Mouse (Mus musculus) heart, postnatal 4 days (tissue): ENCODE data around the gene Fam173b. TPM values are rescaled to one million over a fixed set of nuclear protein-coding genes. Genes with fewer than 3 reads are reported as not detected.

Source experiments
- DNase-seq: peaks from one replicate; pipeline ENCODE4 v3.0.0; 2021
- total RNA-seq, 2 experiments: library from RNA; stranded (reverse); gene quantifications; 2 replicates each; pipeline ENCODE4 v1.2.3; 2021

The Fam173b gene
- total RNA-seq, 2 experiments from 2014 or later: 17.1 to 18.6 TPM

DNA sequence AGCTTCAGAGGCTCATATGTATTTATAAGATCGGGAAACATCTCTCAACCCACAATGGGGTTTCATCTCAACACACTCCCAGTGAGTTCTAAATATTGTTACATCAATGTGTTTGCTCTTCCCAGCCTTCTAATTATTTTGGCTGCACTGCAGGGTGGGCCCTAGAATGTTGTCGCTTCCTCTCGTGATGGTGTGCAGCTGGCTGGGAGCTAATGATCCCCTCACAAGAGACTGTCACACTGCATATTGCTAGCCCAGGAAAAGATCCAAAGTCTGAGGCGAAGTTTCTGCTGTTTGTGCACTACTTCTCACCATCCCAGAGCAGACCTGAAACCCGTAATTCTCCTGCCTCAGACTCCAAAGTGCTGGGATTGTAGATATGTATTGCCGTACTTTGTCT, 45.6 kb downstream of the Fam173b start:
- DNase-seq: peak; percentile 17

- DNase-seq: no peak
These were observed 46.4 kb downstream of the Fam173b start for GRCm38 (mm10) chr15:31647851-31648569.

GRCm38 (mm10) chr15:31649691-31650090, 48.0 kb downstream of the Fam173b start:
- no peak for DNase-seq

GRCm38 (mm10) chr15:31650821-31651220, 49.2 kb downstream of the Fam173b start:
- no peak for DNase-seq

DNA sequence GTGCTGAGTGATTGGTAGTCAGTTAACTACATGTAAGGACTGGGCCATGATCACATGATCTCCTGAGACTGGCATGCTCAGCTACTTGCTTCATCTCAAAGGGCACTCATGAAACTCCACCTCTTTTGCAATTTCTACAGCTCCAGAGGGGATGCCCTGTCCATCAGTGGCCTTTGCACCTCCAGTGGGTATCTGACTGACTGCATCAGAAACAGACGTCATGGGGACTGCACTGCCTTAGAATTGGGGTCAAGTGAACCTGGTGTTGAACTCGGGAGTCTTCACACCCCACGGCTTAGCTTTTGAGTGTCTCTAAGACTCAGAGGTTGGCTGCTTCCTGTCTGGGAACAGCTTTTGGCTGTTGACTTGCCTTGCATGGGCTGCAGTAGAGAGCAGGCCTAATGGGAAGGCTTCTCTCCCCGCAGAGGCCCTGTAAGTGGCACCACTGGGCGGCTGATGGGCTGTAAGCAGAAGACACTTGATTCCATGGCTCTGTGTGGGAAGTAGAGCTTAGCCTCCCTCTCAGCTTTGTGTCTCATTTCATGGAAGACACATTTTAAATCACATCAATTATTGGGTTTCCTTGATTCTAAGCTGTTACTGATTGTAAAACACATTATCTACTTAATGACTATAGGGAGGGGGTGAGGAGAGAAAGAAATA, 58.6 kb downstream of the Fam173b start:
- DNase-seq: no peak

DNA sequence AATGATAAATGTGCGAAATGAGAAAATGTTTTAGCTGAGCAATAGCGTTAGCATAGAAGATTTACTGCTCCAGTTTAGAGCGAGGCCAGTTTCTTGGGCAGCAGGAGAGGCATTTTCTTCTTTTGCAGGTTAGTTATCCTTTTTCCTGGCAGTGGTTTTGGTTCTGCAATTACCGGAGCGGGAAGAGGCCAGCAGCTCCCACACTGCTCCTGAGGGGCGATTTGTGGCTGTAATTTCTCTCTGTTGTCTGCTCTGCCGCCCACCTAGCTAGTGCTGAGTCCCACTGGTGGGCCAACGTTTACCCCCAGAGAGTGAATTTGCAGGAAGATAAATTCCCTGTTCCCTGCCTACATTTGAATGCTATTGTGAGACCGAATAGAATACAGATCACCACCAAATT, 59.2 kb downstream of the Fam173b start:
- DNase-seq: no peak

- no peak for DNase-seq
These were observed 60.1 kb downstream of the Fam173b start for GRCm38 (mm10) chr15:31661802-31662201.

- no peak for DNase-seq
These were observed 61.4 kb downstream of the Fam173b start for GRCm38 (mm10) chr15:31663074-31663473.

Other genes with a start within 250 kb of the Fam173b start
- 10 to 100 TPM; 12.8 to 13.4 TPM for gene Ankrd33b, start 234.1 kb upstream of the Fam173b start, total RNA-seq
- under 1 TPM; 0.38 TPM for gene Ropn1l, start 148.1 kb upstream of the Fam173b start, total RNA-seq
- gene March6, start 70.8 kb upstream of the Fam173b start, total RNA-seq: 10 to 100 TPM; 92.5 to 97.5 TPM
- gene Cmbl, start 36.5 kb upstream of the Fam173b start, total RNA-seq: 10 to 100 TPM; 13.9 to 14.6 TPM
- gene Cct5, start within 50 bp of the Fam173b start, total RNA-seq: 100 to 1,000 TPM; 211 to 213 TPM